Mouse (Mus musculus): Measurements from ENCODE around the gene Slc5a5.

DNA sequence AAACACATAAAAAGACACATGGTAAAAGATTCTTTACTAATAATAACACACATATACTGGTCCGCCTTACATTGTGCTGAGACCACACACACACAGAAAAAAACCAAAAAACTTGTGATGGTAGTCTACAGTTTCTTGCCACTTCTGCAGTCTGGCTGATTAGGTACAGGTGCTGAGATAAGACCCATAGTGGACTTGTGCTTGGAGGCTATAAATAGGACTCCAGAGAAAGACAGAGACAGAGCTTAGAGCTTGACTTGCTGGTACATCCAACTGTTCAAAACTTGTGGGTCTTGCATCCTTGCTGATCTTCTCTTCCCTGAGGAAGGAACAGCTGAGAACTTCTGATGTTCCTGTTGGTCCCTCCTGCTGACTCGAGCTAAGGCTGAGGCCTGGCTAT, 15.0 kb upstream of the Slc5a5 start:
- TF ChIP-seq CTCF (IDR thresholded peaks at IDR 0.05; ENCODE audit: low read depth) = no peak
- no peak for TF ChIP-seq EP300 (IDR thresholded peaks at IDR 0.05; ENCODE audit: low read depth)

All from liver, postnatal 0 days (tissue).